Mouse (Mus musculus): ENCODE data around the gene Dach1. TPM values are rescaled to one million over a fixed set of nuclear protein-coding genes. Genes with fewer than 3 reads are reported as not detected.

Gene Dach1
- 9.2 and 9.5 TPM in 2 replicates for polyA plus RNA-seq (2012; rRNA removed)

DNA sequence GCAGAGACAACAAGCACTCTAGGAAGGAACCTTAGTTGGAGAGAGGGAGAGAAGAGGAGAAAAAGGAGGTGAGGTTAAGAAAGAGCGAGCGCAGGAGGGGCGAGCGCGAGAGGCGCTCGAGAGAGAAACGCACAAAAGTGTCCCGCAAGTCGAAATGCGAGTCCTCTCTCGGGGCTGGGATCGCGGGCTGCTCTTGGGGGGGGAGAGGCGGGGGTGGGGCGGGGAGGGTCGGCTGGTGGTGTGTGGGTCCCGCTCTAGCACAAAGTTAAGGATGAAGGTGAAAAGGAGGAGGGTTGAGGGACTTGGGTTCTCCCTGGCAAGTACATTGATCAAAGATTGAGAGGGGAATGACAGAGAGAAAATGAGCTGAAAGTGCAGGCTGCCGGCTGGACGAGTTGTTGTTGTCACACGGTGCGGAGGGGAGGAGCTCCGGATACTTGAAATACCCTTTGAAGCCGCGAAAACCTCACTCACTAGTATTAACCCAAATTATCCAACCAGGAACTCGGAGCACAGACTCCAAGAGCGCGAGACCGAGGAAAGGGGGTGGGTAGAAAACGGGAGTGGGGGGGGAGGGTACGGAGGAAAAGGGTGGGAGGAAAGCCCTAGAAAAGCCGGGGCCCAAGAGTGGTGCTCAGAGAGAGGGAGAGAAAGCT, at the start of gene Dach1:
Dach1 (minus strand) TSS at position 345 of the 656 bp plus-strand sequence.

All from central nervous system, embryonic 18 days (tissue).